Mouse (Mus musculus): ENCODE data around the gene Nfia.

Nfia gene

DNA sequence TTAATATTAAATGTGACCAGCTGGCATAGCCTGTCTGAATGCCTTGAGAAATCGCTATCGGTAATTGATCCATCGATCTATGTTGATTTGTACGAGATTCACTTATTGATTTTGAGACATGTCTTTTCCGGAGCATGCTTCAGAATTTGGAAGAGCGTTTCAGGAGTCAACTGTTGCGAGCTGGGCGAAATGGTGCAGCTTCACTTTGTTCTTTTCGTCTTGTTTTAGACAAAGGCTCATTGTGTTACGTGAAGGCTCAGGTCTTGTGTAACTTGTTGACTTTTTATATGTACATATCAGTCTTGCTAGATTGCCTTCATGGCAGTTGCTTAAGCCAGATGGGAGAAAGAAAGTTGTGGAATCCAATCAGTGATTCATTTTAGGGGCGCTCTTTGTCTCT, 11.7 kb downstream of the Nfia start:
- no peak for DNase-seq

GRCm38 (mm10) chr4:97785547-97786271, 13.2 kb downstream of the Nfia start:
- DNase-seq, result no peak

DNA sequence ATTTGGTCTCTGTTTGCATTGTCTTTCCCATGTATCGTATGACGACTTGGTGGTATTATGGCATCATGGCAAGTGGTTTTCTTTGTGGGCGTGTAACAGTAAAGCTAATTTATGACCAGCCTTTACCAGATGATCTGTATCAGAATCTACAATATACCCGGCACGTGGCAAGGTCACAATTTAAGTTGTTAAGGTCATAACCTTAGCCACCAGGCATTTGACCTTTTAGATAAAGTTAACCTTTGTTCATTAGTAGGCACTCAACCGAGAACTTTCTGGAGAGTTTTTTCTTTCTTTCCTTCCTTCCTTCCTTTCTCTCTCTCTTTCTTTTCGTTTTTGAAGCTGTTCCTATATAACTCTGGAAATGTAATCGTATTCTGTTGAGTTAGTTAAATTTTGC, 14.0 kb downstream of the Nfia start:
- DNase-seq, result no peak

DNA sequence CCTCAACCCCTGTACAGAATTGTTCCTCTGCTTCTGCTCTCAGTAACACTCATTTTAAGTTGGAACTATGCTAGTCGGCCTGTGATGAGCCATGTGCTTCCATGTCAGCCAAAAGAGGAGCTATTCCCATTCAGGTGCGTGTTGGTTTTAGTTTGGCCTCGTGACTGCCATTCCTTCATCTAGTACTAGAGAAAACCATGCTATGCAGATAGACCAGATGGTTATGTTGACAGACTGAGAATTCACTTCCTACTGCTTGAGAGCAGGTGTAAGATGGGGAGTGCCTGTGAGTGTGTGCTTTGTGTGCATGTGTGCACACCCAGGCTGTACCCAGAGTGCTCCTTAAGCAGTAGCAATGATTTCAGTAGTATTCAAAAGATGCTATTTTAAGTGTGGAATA, 15.0 kb downstream of the Nfia start:
- DNase-seq, result no peak

GRCm38 (mm10) chr4:97788537-97788936, 16.0 kb downstream of the Nfia start:
- DNase-seq, result no peak

DNA sequence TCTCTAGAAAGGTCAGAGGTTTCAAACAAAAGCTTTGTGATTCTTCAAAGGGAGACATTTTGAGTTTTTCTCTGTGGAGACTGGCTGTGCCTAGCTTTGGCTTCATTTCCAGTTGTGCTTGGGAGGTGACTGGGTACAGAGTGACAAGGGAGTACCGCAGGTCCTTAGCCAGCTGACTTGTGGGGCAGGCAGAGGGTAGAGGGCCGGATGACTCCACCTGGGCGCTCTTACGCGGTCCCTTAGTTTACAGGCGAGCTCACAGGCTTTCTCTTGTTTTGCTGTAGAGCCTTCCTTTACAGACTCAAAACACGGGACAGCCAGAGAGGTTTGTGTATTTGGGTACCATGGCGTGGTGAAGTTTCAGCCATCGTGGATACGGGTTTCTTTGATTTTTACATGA, 21.4 kb downstream of the Nfia start:
- DNase-seq, result no peak

DNA sequence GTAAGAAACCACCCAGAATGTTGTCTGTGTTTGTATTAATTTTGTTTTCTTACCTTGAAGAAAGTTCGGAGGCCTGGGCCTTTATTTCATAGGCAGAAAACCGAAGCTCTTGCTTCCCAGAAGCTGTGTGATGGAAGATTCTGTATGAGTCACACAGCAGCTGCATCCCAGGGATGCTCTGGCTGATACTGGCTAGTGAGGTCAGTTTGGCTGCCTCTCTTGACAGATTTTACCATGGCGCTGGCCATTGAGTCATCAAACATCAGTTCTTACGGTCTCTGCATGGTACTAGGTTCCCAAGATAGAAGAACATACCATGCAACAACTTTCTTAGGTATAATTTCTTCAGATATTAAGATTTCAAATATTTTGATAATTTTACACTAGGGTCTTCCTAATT, 22.3 kb downstream of the Nfia start:
- DNase-seq, result no peak

- DNase-seq, result no peak
Measured at GRCm38 (mm10) chr4:97795957-97796356, 23.4 kb downstream of the Nfia start.

DNA sequence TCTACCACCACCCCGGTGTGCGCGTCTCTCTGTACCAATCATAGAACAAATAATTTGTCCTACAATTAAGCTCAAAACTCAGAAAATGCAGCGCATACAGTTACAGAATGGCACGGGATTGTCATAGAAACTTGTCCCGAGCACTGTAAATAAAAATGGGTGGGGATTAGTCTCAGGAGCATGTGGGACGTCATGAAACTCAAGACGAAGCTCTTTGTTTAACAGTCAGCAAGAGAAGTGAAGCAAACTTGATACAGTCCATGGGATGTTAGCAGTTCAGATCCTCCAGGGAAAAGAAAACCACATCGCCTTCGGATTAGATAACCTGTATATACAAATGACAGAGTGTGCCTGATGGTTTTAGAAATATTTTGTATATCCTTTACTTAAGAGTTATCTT, 24.0 kb downstream of the Nfia start:
- no peak for DNase-seq

DNA sequence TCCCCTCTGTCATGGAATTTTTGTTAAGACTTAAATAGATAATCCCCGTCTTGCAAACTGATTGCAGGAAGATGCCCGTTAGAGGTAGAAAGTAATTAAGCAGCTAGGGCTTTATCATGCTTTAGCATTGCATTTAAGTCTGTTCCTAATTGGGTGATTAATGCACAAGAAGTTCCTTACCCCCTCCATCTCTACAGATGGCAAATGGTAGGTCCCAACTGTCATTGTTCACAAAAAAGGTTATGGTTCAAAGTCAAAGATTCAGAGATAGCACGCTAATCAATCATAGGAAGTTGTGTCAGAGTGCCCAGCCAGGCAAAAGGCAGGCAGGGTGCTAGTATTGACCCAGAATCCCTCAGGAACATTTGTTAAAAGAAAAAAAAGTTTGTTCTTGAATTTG, 31.3 kb downstream of the Nfia start:
- no peak for DNase-seq

GRCm38 (mm10) chr4:97804638-97805037, 32.1 kb downstream of the Nfia start:
- no peak for DNase-seq

- no peak for DNase-seq
Measured at GRCm38 (mm10) chr4:97805255-97805654, 32.7 kb downstream of the Nfia start.

GRCm38 (mm10) chr4:97805896-97806808, 33.6 kb downstream of the Nfia start:
- DNase-seq, result no peak

- DNase-seq, result no peak
Measured at GRCm38 (mm10) chr4:97806924-97807323, 34.4 kb downstream of the Nfia start.

DNA sequence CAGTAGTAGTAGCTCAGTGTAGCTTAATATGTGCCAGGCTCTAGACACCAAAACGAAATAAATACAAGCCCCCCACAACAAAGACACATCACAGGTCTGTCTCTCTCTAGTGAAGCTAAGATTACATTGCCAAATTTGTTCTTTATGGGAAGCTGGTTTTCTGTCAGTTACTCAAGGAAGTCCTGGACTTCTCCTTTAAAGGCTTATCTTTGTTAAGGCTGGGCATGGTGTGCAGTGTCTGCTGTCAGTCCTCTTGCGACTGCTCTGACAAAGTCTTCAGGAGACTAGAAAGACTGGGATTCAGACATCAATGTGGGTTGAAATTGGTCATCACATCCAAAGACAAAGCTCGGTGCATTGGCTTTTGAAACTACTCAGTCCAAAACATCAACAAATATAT, 36.4 kb downstream of the Nfia start:
- no peak for DNase-seq

DNA sequence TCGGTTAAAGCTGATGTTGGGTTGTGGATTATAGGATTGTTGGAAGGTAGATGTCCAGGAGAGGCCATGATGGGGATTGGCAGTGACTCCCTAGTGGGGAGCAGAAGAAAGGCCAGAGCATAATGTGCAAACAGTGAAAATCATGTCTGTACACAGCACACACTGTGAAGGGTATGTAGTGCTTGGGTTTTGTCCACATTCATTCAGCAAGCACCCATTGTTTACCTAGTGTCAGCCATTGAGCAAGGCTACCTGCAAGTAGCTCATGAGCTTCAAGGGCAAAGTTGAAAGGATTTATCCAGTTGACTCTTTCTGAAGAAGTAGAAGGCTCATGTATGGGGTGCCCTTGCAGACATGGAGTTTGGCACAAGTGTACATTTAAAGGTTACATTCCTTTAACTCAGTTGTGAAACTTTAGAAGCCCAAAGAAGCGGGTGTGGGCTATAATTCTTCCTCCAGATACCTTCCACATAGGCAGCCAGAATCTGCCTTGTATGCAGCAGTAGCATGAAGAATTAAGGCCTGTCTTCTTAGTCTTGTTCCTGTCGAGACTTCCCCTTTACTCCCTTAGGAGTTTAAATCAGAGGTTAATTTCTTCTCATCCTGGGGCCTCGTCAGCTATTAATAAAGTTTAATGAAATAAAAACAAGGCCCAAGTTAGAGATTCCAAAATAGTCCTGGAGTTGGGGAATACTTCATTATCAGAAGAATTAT, 37.2 kb downstream of the Nfia start:
- no peak for DNase-seq

- DNase-seq, result no peak
Measured at GRCm38 (mm10) chr4:97810348-97810939, 37.9 kb downstream of the Nfia start.

DNA sequence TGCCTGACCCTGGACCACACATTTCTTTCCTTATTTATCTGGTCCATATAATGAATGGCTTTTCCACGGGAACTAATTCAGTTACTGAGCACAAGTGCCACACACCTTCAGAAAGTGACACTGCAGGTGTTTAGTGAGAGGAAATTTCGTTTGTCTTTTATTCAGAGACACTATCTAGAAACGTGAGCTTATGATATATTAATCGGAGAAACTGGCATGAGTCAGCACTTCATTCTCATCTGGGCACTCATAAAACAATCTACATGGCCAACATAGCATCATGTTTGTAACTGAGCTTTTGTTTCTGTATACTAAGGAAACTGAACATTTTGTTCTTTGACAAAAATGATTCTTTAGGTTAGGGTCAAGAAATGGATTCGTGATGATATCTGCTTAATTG, 40.5 kb downstream of the Nfia start:
- DNase-seq, result no peak

- DNase-seq, result no peak
Measured at GRCm38 (mm10) chr4:97813996-97814395, 41.5 kb downstream of the Nfia start.

DNA sequence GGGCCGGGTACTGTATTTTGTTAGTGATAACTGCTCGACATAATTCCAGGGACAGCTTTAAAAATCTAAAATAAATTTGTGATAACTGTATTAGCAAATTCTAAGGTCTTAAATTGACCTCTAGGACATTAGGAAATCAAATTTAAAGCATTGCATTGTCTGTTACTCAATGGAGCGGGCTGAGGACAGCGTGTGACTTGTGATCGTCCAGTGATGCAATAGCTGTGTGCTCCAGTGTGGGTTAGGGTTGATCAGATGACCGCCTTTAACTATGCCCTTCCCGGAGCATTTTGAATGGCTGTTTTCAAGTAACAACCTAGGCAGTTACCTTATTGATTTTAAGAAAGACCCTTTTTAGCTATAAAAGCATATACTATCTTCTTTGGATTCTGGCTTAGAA, 42.0 kb downstream of the Nfia start:
- no peak for DNase-seq

- no peak for DNase-seq
Measured at GRCm38 (mm10) chr4:97816001-97816400, 43.5 kb downstream of the Nfia start.

- DNase-seq, result no peak
Measured at GRCm38 (mm10) chr4:97816753-97817152, 44.2 kb downstream of the Nfia start.

- no peak for DNase-seq
Measured at GRCm38 (mm10) chr4:97817741-97818140, 45.2 kb downstream of the Nfia start.

Data from thymus, adult 18-20 months (tissue).